Mouse (Mus musculus) myocyte (in vitro differentiated cells): ENCODE results near the gene Foxn4. TPM values are rescaled to one million over a fixed set of nuclear protein-coding genes. Genes with fewer than 3 reads are reported as not detected.

Source experiments
- H3K27me3 ChIP-seq: one replicate; pipeline ENCODE4 v1.6.1; 2011; ENCODE audit not compliant: control insufficient read depth, insufficient read depth, insufficient read length
- H3K36me3 ChIP-seq: one replicate; pipeline ENCODE4 v1.6.1; 2011; ENCODE audit not compliant: control insufficient read depth, insufficient read depth
- H3K4me2 ChIP-seq: one replicate; pipeline ENCODE4 v1.6.1; 2011; ENCODE audit warnings: low read depth, control low read depth
- H3K4me3 ChIP-seq: one replicate; pipeline ENCODE4 v1.5.1; 2011; ENCODE audit warnings: mild to moderate bottlenecking, control low read depth, moderate library complexity
- H3K79me2 ChIP-seq: one replicate; pipeline ENCODE4 v1.6.1; 2011; ENCODE audit not compliant: control insufficient read depth, insufficient read depth
- H3ac ChIP-seq: one replicate; pipeline ENCODE4 v1.6.1; 2011; ENCODE audit not compliant: control insufficient read depth, insufficient read length
- CEBPB ChIP-seq: IDR thresholded peaks from 2 replicates; pipeline ENCODE4 v1.6.1; 2011; ENCODE audit warnings: mild to moderate bottlenecking, moderate library complexity; ENCODE audit not compliant: poor library complexity, insufficient read depth, severe bottlenecking
- E2F4 ChIP-seq: IDR thresholded peaks from one replicate; pipeline ENCODE4 v1.6.1; 2011; ENCODE audit warnings: mild to moderate bottlenecking, control low read depth, moderate library complexity; ENCODE audit not compliant: insufficient read depth
- MAX ChIP-seq: IDR thresholded peaks from one replicate; pipeline ENCODE4 v1.6.1; 2011; ENCODE audit warnings: low read depth, mild to moderate bottlenecking, control low read depth
- MYOD1 ChIP-seq, 3 experiments: IDR thresholded peaks; one replicate each; pipeline ENCODE4 v1.6.1; 2011; ENCODE audit warnings: control low read depth in 2 of 3, low read depth in 2 of 3, mild to moderate bottlenecking in 2 of 3, moderate library complexity in 1 of 3; ENCODE audit not compliant: insufficient read length in 2 of 3, control insufficient read depth in 1 of 3
- MYOG ChIP-seq, 3 experiments: IDR thresholded peaks; one replicate each; pipeline ENCODE4 v1.6.1; 2011; ENCODE audit warnings: control low read depth in 2 of 3, low read depth in 2 of 3, mild to moderate bottlenecking in 2 of 3; ENCODE audit not compliant: insufficient read length in 2 of 3, control insufficient read depth in 1 of 3, insufficient read depth in 1 of 3
- POLR2A ChIP-seq: IDR thresholded peaks from one replicate; pipeline ENCODE4 v1.6.1; 2011; ENCODE audit warnings: low read depth, mild to moderate bottlenecking, control low read depth, moderate library complexity; ENCODE audit not compliant: insufficient read length
- POLR2AphosphoS2 ChIP-seq: IDR thresholded peaks from one replicate; pipeline ENCODE4 v1.6.1; 2011; ENCODE audit warnings: low read depth, control low read depth; ENCODE audit not compliant: insufficient read length
- REST ChIP-seq: IDR thresholded peaks from one replicate; pipeline ENCODE4 v1.6.1; 2011; ENCODE audit warnings: mild to moderate bottlenecking, control low read depth, moderate library complexity; ENCODE audit not compliant: insufficient read depth, insufficient read length
- SRF ChIP-seq: IDR thresholded peaks from one replicate; pipeline ENCODE4 v1.6.1; 2011; ENCODE audit warnings: low read depth; ENCODE audit not compliant: control insufficient read depth, insufficient read length
- TCF12 ChIP-seq: IDR thresholded peaks from one replicate; pipeline ENCODE4 v1.6.1; 2011; ENCODE audit warnings: mild to moderate bottlenecking, control low read depth; ENCODE audit not compliant: poor library complexity, insufficient read depth, severe bottlenecking
- TCF3 ChIP-seq: IDR thresholded peaks from one replicate; pipeline ENCODE4 v1.6.1; 2011; ENCODE audit warnings: low read depth, control low read depth; ENCODE audit not compliant: insufficient read length
- USF1 ChIP-seq: IDR thresholded peaks from one replicate; pipeline ENCODE4 v1.6.1; 2011; ENCODE audit warnings: low read depth, mild to moderate bottlenecking, control low read depth, moderate library complexity
- polyA plus RNA-seq: library from polyadenylated mRNA; unstranded; fragments of >200 nt; fragmentation: generic; extraction: Trizol; gene quantifications from one replicate; pipeline ENCODE4 v1.2.1, GENCODE M21; 2012; ENCODE audit warnings: missing spikeins

Gene Foxn4
- polyA plus RNA-seq, 1 experiment = 0.01 TPM

- Histone ChIP-seq H3K4me3 (no peak overlapping the region), H3K36me3 (no peaks in the 10 kb centered on the region), H3K4me2 (no peak overlapping the region), H3K27me3 (peaks cover 65% of the 10 kb centered on the region), H3ac (no peak overlapping the region), H3K79me2 (no peaks in the 10 kb centered on the region)
- TF ChIP-seq E2F4 = no peak
- no peak for TF ChIP-seq USF1
- no peak for TF ChIP-seq REST
- TF ChIP-seq CEBPB = no peak
- TF ChIP-seq TCF3 = no peak
- no peak for TF ChIP-seq MYOD1 (IDR thresholded peaks at IDR 0.05; ENCODE audit: control insufficient read depth in 1 of 3, insufficient read length in 2 of 3, low read depth in 2 of 3)
- TF ChIP-seq POLR2A = no peak
- TF ChIP-seq POLR2AphosphoS2 = no peak
- TF ChIP-seq TCF12 = no peak
- no peak for TF ChIP-seq SRF
- no peak for TF ChIP-seq MYOG (IDR thresholded peaks at IDR 0.05; ENCODE audit: control insufficient read depth in 1 of 3, insufficient read depth in 1 of 3, insufficient read length in 2 of 3, low read depth in 2 of 3)
- TF ChIP-seq MAX = no peak
These were observed 8.7 kb upstream of the Foxn4 start for GRCm38 (mm10) chr5:114282346-114282745.

- Histone ChIP-seq H3K4me3 (no peak overlapping the region), H3ac (no peak overlapping the region), H3K36me3 (no peaks in the 10 kb centered on the region), H3K79me2 (no peaks in the 10 kb centered on the region), H3K27me3 (peaks cover 74% of the 10 kb centered on the region), H3K4me2 (no peak overlapping the region)
- TF ChIP-seq USF1 = no peak
- no peak for TF ChIP-seq POLR2A
- no peak for TF ChIP-seq MYOG (IDR thresholded peaks at IDR 0.05; ENCODE audit: control insufficient read depth in 1 of 3, insufficient read depth in 1 of 3, insufficient read length in 2 of 3, low read depth in 2 of 3)
- no peak for TF ChIP-seq MAX
- TF ChIP-seq TCF12 = no peak
- TF ChIP-seq CEBPB = no peak
- no peak for TF ChIP-seq MYOD1 (IDR thresholded peaks at IDR 0.05; ENCODE audit: control insufficient read depth in 1 of 3, insufficient read length in 2 of 3, low read depth in 2 of 3)
These were observed 6.0 kb upstream of the Foxn4 start for GRCm38 (mm10) chr5:114279382-114280143.

GRCm38 (mm10) chr5:114275991-114276390 lies 2.4 kb upstream of the Foxn4 start:
- Histone ChIP-seq H3K79me2 (no peaks in the 10 kb centered on the region), H3ac (no peak overlapping the region), H3K4me2 (no peak overlapping the region), H3K4me3 (no peak overlapping the region), H3K27me3 (peaks cover 75% of the 10 kb centered on the region), H3K36me3 (no peaks in the 10 kb centered on the region)
- no peak for TF ChIP-seq MAX
- no peak for TF ChIP-seq USF1
- TF ChIP-seq TCF3 = no peak
- no peak for TF ChIP-seq MYOG (IDR thresholded peaks at IDR 0.05; ENCODE audit: control insufficient read depth in 1 of 3, insufficient read depth in 1 of 3, insufficient read length in 2 of 3, low read depth in 2 of 3)

- Histone ChIP-seq H3K4me3 (no peak overlapping the region), H3K36me3 (no peaks in the 10 kb centered on the region)
- TF ChIP-seq SRF (no peak), MYOG (IDR thresholded peaks at IDR 0.05; ENCODE audit: control insufficient read depth in 1 of 3, insufficient read depth in 1 of 3, insufficient read length in 2 of 3, low read depth in 2 of 3) (no peak), TCF3 (no peak), MAX (no peak), MYOD1 (IDR thresholded peaks at IDR 0.05; ENCODE audit: control insufficient read depth in 1 of 3, insufficient read length in 2 of 3, low read depth in 2 of 3) (no peak), CEBPB (no peak), E2F4 (no peak), POLR2AphosphoS2 (no peak), TCF12 (no peak), USF1 (no peak), REST (no peak), POLR2A (no peak)
These were observed 1.7 kb upstream of the Foxn4 start for GRCm38 (mm10) chr5:114275339-114275738.

GRCm38 (mm10) chr5:114269984-114270383 lies 3.6 kb downstream of the Foxn4 start:
- Histone ChIP-seq H3K27me3 (peaks cover 28% of the 10 kb centered on the region), H3K36me3 (no peaks in the 10 kb centered on the region), H3K4me2 (peak overlapping the region; percentile 80), H3K4me3 (no peak overlapping the region), H3ac (no peak overlapping the region), H3K79me2 (no peaks in the 10 kb centered on the region)
- TF ChIP-seq MYOG (IDR thresholded peaks at IDR 0.05; ENCODE audit: control insufficient read depth in 1 of 3, insufficient read depth in 1 of 3, insufficient read length in 2 of 3, low read depth in 2 of 3) (peak; percentile 1 to 94 (median 88)), SRF (no peak), POLR2AphosphoS2 (no peak), MAX (no peak), MYOD1 (IDR thresholded peaks at IDR 0.05; ENCODE audit: control insufficient read depth in 1 of 3, insufficient read length in 2 of 3, low read depth in 2 of 3) (peak in 2 of 3 experiments; percentile 69 to 87), TCF12 (peak; percentile 24)

More at GRCm38 (mm10) chr5:114275339-114275738, 1.7 kb upstream of the Foxn4 start:
- no peak overlapping the region for H3ac ChIP-seq
- H3K4me2 ChIP-seq = no peak overlapping the region
- peaks cover 69% of the 10 kb centered on the region for H3K27me3 ChIP-seq
- H3K79me2 ChIP-seq = no peaks in the 10 kb centered on the region
